Mouse (Mus musculus) hindbrain, postnatal 0 days (tissue): Measurements from ENCODE around the gene Zfp248. TPM values are rescaled to one million over a fixed set of nuclear protein-coding genes. Genes with fewer than 3 reads are reported as not detected.
A peak's percentile ranks its signal among the peaks of the same experiment; 100 is the strongest.

Source experiments
- ATAC-seq: fragments of 200-750 bp; cut with Nextera tagmentation; 2 replicates; pipeline ENCODE4 v1.8.0; 2017; ENCODE audit warnings: mild to moderate bottlenecking, moderate TSS enrichment, moderate library complexity
- DNase-seq: peaks from one replicate; pipeline ENCODE4 v3.0.0-alpha.2; 2015; ENCODE audit warnings: low spot score
- H3K27ac ChIP-seq: fragments of 300-500 bp; sonication (generic); 2 replicates; pipeline ENCODE4 v1.5.1; 2014; ENCODE audit warnings: mild to moderate bottlenecking
- H3K27me3 ChIP-seq: fragments of 300-500 bp; sonication (generic); 2 replicates; pipeline ENCODE4 v1.6.1; 2014; ENCODE audit warnings: low read length, mixed read lengths; ENCODE audit not compliant: insufficient read depth
- H3K36me3 ChIP-seq: fragments of 300-500 bp; sonication (generic); 2 replicates; pipeline ENCODE4 v1.6.1; 2014; ENCODE audit warnings: low read length, mixed read lengths; ENCODE audit not compliant: insufficient read depth
- H3K4me1 ChIP-seq: fragments of 300-500 bp; sonication (generic); 2 replicates; pipeline ENCODE4 v1.6.1; 2014; ENCODE audit warnings: antibody characterized with exemption, low read length, mixed read lengths; ENCODE audit not compliant: insufficient read depth
- H3K4me2 ChIP-seq: fragments of 300-500 bp; sonication (generic); 2 replicates; pipeline ENCODE4 v1.6.1; 2014; ENCODE audit warnings: low read depth, mild to moderate bottlenecking, low read length, moderate library complexity, mixed read lengths
- H3K4me3 ChIP-seq: fragments of 300-500 bp; sonication (generic); 2 replicates; pipeline ENCODE4 v1.5.1; 2014; ENCODE audit warnings: low read length
- H3K9ac ChIP-seq: fragments of 300-500 bp; sonication (generic); replicated peaks from 2 replicates; pipeline ENCODE4 v1.6.1; 2014; ENCODE audit warnings: mild to moderate bottlenecking, low read length, moderate library complexity, mixed read lengths
- H3K9me3 ChIP-seq: fragments of 300-500 bp; sonication (generic); 2 replicates; pipeline ENCODE4 v1.6.1; 2016; ENCODE audit warnings: low read length, mixed read lengths
- CTCF ChIP-seq: IDR thresholded peaks from 2 replicates; pipeline ENCODE4 v1.5.1; 2016; ENCODE audit warnings: antibody characterized with exemption, control low read depth, low read depth
- WGBS: fragments of 180-500 bp; shearing (Covaris S2); extraction: QIAGEN DNeasy Blood & Tissue Kit; methylation state at CpG from one replicate; pipeline ENCODE4 v1.1.7; 2014; 5-methylcytosine and 5-hydroxymethylcytosine counted together
- microRNA-seq, 2 experiments: library from miRNA; unstranded; fragments of <30 nt; microRNA quantifications; one replicate each; pipeline ENCODE4; 2016
- polyA plus RNA-seq: library from polyadenylated mRNA; unstranded; fragments of >200 nt; fragmentation: Nextera tagmentation; extraction: Ambion mirVana; gene quantifications from 2 replicates; pipeline ENCODE4 v1.2.1, GENCODE M21; 2015
- total RNA-seq: library from RNA; depleted of rRNA; stranded (reverse); fragments of >200 nt; gene quantifications from 2 replicates; pipeline ENCODE4 v1.2.3, GENCODE M21; 2014; rRNA removed

Gene Zfp248
- total and polyA plus RNA-seq, 2 experiments from 2014 or later: 8.2 to 9.9 TPM

DNA sequence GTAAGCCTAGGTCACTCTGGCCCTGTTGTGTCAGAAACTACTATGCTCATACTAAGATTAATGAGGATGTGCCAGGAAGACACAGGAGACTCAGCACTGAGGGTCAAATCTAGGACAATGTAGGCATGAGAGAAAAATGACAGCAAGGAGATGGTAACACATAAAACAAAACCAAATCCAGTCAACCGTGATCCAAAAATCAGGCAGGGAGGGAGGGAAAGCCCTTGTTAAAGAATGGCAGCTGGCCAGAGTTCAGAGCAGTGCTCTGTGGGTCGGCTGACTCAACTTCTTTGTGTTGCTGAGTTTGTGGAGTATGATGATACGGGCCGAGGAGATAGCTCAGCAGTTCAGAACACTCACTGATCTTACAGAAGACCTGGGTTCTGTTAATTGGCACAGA, 48.9 kb downstream of the Zfp248 start:
- WGBS: 36% methylated on average over 4 of the region's 4 CpGs
- H3K9me3 ChIP-seq: no peaks in the 10 kb centered on the region
- H3K4me1 ChIP-seq: no peaks in the 10 kb centered on the region
- H3K36me3 ChIP-seq: peaks cover 53% of the 10 kb centered on the region
- H3K27ac ChIP-seq: no peak overlapping the region
- no peak overlapping the region for H3K4me3 ChIP-seq
- H3K4me2 ChIP-seq: no peak overlapping the region
- no peak overlapping the region for H3K9ac ChIP-seq
- no peak for DNase-seq
- TF ChIP-seq CTCF: no peak
- ATAC-seq: no peak
- no peaks in the 10 kb centered on the region for H3K27me3 ChIP-seq

DNA sequence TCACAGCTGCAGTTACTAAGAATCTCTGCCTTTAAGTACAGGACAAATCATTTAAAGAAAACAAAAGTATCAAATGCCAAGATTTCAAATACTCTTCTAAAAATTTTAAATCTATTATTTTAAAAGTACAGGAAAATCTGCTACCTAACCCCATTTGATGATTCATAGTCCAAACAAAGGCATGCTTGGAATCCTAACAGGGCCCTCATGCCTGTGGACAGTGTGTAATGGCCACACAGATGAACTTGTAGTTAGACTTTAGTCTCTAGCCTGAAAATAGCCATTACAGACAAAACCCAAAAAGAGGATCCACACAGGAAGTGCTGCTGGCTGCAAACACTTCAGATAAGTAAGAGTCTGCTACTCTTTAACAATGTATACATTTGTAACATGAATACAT, 64.6 kb downstream of the Zfp248 start:
- ATAC-seq (no peak), DNase-seq (no peak)
- H3K27ac ChIP-seq: no peak overlapping the region
- no peak overlapping the region for H3K4me3 ChIP-seq
- H3K9me3 ChIP-seq: no peaks in the 10 kb centered on the region
- no peak for TF ChIP-seq CTCF
- H3K4me1 ChIP-seq: no peaks in the 10 kb centered on the region
- no peak overlapping the region for H3K9ac ChIP-seq
- no peaks in the 10 kb centered on the region for H3K27me3 ChIP-seq
- H3K36me3 ChIP-seq: peaks cover 49% of the 10 kb centered on the region
- no peak overlapping the region for H3K4me2 ChIP-seq

DNA sequence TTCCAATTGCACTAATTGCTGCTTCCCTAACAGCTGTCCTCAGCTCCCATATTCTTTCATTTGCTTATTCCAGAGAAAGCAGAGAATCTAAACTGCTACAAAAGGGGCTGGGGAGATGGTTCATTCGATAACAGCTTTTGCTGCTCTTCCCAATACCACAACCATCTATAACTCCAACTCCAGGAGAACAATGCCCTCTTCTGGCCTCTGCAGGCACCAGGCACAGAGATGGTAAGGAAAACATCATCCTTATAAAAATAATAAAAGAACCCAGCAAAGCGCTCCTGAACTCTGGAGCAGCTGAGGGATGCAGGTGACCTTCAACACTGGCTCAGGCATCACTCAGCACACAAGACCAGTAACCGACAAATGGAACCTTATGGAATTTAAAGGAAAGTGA, 69.4 kb downstream of the Zfp248 start:
- Histone ChIP-seq H3K27me3 (no peaks in the 10 kb centered on the region), H3K9me3 (no peaks in the 10 kb centered on the region), H3K4me3 (no peak overlapping the region), H3K27ac (no peak overlapping the region), H3K4me2 (no peak overlapping the region), H3K9ac (no peak overlapping the region), H3K36me3 (peaks cover 28% of the 10 kb centered on the region), H3K4me1 (no peaks in the 10 kb centered on the region)
- ATAC-seq (no peak), DNase-seq (no peak)
- TF ChIP-seq CTCF: peak; percentile 45
- WGBS: 87% methylated on average over 3 of the region's 3 CpGs

DNA sequence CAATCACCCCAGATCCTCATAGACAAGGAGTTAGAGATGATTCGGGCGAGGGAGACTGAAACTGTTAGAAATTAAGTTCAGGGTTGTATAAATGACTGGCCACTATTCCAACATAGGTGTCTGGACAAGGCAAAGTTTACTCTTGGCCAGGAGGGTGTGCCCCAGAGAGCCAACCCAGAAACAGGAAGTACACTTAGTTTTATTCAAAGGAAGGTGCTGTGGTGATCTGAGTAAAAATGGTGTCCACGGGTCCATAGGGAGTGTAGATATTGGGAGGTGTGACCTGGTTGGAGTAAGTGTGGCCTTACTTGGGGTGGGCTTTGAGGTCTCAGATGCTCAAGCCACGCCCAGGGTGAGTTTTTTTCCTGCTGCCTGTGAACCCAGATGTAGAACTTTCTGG, 74.1 kb downstream of the Zfp248 start:
- H3K4me1 ChIP-seq: no peaks in the 10 kb centered on the region; the same call in 1 of the 2 replicates
- WGBS: 90% methylated on average over 4 of the region's 4 CpGs
- no peak overlapping the region for H3K27ac ChIP-seq
- no peak overlapping the region for H3K9ac ChIP-seq
- ATAC-seq: no peak
- no peaks in the 10 kb centered on the region for H3K27me3 ChIP-seq
- H3K36me3 ChIP-seq: peaks cover 14% of the 10 kb centered on the region
- H3K9me3 ChIP-seq: no peaks in the 10 kb centered on the region
- H3K4me2 ChIP-seq: no peak overlapping the region
- H3K4me3 ChIP-seq: no peak overlapping the region
- TF ChIP-seq CTCF: no peak
- no peak for DNase-seq

DNA sequence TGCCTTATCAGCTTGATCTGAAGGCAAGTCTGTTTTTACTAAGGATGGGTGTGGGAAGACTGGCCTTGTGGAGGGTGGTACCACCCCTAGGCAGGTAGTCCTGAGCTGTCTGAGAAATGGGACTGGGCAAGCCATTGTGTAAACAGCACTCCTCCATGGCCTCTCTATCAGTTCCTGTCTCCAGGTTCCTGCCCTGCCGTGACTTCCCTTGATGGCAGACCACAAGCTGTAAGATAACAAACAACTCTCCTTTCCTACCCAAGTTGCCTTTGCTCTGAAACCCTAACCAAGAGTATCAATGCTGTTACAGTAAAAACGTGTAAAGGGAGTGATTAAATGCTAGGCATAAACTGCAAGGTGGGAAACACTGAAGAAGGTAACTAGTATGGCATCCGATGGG, 74.7 kb downstream of the Zfp248 start:
- Histone ChIP-seq H3K36me3 (peaks cover 14% of the 10 kb centered on the region), H3K27me3 (no peaks in the 10 kb centered on the region), H3K9ac (no peak overlapping the region), H3K4me3 (no peak overlapping the region), H3K27ac (no peak overlapping the region), H3K9me3 (no peaks in the 10 kb centered on the region), H3K4me2 (no peak overlapping the region), H3K4me1 (no peaks in the 10 kb centered on the region; the same call in 1 of the 2 replicates)
- TF ChIP-seq CTCF: no peak
- no peak for DNase-seq
- 58% methylated on average over 3 of the region's 3 CpGs for WGBS
- no peak for ATAC-seq

DNA sequence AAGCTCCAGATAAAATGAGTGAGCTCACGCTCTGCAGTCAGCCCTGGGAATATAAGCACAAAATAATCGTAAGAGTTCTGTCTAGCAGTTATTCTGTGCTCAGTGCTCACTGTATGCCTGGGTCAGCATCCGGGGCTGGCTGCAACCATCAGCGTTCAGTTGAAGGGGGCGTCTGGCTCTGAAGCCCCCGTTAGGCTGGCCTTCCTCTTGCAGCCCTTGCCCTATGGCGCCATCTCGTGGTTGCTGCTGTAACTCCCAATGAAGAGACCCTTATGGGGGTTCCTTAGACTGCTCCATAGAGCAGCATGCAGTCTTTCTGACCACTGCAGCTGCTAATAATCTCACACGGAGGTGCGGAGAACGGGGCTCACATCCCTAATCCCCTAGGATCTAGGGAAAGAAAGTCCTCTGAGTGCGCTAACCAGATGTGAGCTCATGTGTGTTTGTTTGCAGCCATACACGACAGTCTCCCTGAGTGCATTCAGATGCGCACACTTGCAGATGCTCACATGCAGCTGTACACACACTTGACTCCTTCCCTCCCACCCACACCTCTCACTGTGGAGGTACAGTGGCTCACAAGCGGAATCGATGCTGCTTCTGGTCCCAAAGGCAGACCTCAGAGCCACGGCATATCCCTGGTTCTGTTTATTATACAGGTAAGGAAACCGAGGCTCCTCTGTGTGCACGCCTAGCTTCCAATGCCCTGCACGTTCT, 75.7 kb downstream of the Zfp248 start:
- peak; percentile 98 for TF ChIP-seq CTCF

DNA sequence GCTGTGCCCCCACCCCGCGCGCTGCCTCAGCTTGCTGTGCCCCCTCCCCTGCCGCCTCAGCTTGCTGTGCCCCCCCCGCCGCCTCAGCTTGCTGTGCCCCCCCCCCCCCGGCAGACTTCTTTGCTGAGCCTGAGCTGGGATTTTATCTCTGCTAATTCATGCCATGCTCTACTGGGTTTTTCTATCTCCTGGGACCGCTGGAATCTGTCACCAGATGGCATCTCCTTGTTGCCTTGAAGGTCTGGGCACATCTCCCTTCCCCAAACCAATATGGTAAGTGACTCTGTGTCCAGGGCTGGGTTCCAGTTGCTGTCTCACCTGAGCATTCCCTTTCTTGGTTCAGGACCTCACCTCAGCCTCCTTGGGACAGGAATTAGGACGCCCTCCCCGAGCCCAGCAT, 77.7 kb downstream of the Zfp248 start:
- no peak overlapping the region for H3K27ac ChIP-seq
- no peak overlapping the region for H3K4me2 ChIP-seq
- ATAC-seq: no peak
- H3K36me3 ChIP-seq: no peaks in the 10 kb centered on the region
- TF ChIP-seq CTCF: no peak
- H3K27me3 ChIP-seq: no peaks in the 10 kb centered on the region
- WGBS: 42% methylated on average over 10 of the region's 10 CpGs
- DNase-seq: peak; percentile 53
- H3K9me3 ChIP-seq: no peaks in the 10 kb centered on the region
- no peaks in the 10 kb centered on the region; the same call in 1 of the 2 replicates for H3K4me1 ChIP-seq
- no peak overlapping the region for H3K9ac ChIP-seq
- H3K4me3 ChIP-seq: no peak overlapping the region

More for the DNA sequence above, 75.7 kb downstream of the Zfp248 start:
- Histone ChIP-seq H3K36me3 (peaks cover 13% of the 10 kb centered on the region), H3K4me3 (no peak overlapping the region), H3K9ac (no peak overlapping the region), H3K4me2 (peak overlapping the region; percentile 35), H3K27ac (no peak overlapping the region), H3K4me1 (no peaks in the 10 kb centered on the region; the same call in 1 of the 2 replicates), H3K9me3 (no peaks in the 10 kb centered on the region), H3K27me3 (no peaks in the 10 kb centered on the region)
- DNase-seq: peak; percentile 92
- ATAC-seq: peak; percentile 92
- WGBS: 29% methylated on average over 20 of the region's 20 CpGs

Small RNA genes lying within 50 kb of the gene (microRNA-seq; reads per million reads assigned to microRNA genes)
- gene Gm25953: 0 reads per million in 2 experiments

Other genes with a start within 250 kb of the Zfp248 start
- gene Bms1, start 36.1 kb downstream of the Zfp248 start, total RNA-seq: 11.4 and 16.8 TPM in 2 replicates
- 12.6 and 13.7 TPM in 2 replicates for gene Bms1, start 36.1 kb downstream of the Zfp248 start, polyA plus RNA-seq
- 15.5 and 16.7 TPM in 2 replicates for gene Zfp9, start 23.8 kb upstream of the Zfp248 start, total RNA-seq
- gene Zfp9, start 23.8 kb upstream of the Zfp248 start, polyA plus RNA-seq: 7.8 and 8.5 TPM in 2 replicates
- 5.5 and 6.0 TPM in 2 replicates for gene Ankrd26, start 106.7 kb upstream of the Zfp248 start, total RNA-seq
- gene Ankrd26, start 106.7 kb upstream of the Zfp248 start, polyA plus RNA-seq: 12.5 and 13.5 TPM in 2 replicates